Mouse (Mus musculus) layer of hippocampus, postnatal 25 days (tissue): Measurements from ENCODE around the gene Fmnl1. TPM values are rescaled to one million over a fixed set of nuclear protein-coding genes. Genes with fewer than 3 reads are reported as not detected.

Experiments
- DNase-seq, 2 experiments: peaks; one replicate each; pipeline ENCODE4 v3.0.0; 2022; ENCODE audit warnings: mixed read lengths in 2 of 2, low spot score in 1 of 2; ENCODE audit errors: extremely low spot score in 1 of 2
- total RNA-seq, 2 experiments: library from RNA; stranded (reverse); gene quantifications; 2 replicates each; pipeline ENCODE4 v1.2.3; 2021

Fmnl1 gene
- total RNA-seq: 100 to 1,000 TPM; 127 to 147 TPM

DNA sequence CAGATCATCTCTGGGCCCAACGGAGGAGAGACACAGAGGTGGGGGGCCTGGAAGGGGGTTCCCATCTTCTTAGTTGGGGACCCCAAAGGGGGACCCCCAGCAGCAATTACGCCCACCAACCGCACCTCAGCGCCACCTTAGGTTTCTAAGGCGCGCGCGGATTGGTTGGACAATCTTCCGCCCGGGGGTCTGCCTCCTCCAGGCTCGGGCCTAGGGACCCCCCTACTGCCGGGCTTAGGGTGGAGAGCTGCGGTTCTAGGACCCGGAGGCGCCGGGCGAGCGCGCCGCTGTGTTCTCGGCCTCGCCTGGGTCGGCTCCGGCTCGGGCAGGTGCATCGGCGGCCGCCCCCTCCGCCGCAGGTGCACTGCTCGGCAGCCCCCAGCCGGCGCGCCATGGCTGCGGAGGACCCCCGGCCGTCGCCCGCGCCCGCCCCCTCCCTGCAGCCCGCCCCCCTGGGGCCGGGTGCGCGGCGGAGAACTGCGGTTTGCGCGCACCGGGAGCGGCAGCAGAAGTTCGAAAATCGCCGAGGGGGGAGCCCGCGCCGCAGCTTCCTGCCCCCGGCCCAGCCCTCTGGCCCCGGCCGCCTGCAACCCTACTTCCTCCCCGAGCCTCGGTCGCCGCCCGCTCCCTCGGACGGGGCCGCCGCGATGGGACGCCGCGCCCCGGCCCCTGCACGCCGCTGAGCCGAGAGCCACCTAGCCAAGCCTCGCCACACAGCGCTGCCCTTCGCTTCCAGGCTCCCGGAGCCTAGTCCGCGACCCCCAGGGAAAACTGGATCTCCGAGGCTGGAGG is at the start of gene Fmnl1:
Fmnl1 (plus strand) TSS at position 614 of the 792 bp plus-strand sequence.
- peak in 1 of 2 experiments; percentile 44 for DNase-seq

DNA sequence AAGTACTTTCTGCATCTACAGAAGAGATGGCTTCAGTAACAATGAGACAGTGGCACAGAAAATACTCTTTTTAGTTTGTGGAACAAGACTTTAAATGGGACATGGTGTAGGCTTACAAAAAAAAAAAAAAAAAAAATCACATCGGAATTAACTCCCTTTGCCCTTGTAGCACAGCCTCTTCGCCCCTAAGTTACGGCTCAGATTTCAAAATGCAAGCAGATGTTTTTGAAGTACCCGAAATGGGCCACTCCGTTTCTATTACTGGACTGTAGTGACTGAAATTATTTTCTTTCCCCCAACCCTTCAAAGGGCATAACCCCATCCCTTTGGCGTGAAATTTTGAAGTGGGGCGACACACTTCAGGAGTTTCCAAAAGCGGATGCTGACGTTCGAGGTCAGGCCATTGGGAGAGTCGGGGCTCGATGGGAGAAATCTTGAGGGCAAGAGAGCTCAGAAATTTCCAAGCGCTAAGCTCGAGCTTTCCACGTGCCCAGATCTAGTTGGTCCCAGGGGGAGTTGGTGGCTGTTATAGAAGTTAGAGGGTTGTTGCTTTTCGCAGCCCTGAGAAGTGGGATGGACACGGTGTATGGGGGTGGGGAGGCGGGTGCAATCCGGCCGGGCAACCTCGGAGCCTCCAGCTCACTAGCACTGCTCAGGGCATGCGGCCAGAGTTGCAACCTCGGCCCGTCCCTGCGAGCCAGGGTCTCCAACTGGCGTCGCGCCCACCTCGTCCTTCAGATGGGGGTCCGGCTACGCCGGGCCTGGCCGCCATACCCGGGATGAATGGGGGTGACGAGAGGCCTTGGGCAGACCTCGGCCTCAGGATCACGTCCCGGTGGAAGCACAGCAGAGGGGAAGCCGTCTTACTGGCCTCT is 39.0 kb upstream of the Fmnl1 start, which contains the start of gene Hexim2:
Hexim2 (plus strand) TSS at position 729 of the 875 bp plus-strand sequence.
- peak; percentile 55 to 66 for DNase-seq

DNA sequence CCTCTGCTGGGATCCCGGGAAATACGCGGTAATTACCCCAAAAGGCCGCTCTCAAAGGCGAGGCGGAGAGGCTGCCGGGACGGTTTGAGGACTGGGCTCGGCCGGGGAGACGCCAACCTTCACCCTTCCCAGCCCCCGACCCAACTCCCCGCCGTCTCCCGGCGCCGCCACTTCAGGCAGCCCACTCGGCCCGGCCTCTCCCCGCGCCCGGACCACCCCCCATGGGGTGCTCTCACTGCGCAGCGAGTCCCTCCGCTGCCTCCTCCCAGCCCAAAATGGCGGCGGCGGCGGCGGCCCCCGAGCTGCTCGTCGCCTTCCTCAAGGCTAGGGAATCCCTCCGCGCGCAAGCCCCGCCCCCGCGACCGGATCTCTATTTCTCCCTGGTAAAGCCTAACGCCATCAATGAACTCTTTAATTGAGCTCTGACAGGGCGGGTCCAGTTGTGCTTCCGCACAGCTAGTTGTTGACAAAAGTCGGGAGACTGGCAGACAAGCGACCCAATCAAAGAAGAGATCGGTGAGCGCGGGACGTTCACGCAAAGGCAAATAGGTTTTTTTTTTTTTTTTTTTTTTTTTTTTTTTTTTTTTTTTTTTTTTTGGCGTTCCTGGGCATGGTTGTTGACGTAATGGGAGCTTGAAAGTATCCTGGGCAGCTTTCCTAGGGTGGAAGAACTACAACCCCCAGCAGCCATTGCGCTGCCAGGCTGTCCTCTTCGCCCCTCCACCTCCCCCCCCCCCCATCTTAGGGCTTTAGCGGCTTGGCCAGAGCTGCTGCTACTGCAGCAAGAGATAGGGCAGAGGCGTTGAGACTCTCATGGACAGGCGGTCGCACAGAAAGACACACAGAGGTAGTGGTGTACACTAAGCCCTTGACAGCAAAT is 38.1 kb upstream of the Fmnl1 start:
- DNase-seq: peak; percentile 98 to 99

DNA sequence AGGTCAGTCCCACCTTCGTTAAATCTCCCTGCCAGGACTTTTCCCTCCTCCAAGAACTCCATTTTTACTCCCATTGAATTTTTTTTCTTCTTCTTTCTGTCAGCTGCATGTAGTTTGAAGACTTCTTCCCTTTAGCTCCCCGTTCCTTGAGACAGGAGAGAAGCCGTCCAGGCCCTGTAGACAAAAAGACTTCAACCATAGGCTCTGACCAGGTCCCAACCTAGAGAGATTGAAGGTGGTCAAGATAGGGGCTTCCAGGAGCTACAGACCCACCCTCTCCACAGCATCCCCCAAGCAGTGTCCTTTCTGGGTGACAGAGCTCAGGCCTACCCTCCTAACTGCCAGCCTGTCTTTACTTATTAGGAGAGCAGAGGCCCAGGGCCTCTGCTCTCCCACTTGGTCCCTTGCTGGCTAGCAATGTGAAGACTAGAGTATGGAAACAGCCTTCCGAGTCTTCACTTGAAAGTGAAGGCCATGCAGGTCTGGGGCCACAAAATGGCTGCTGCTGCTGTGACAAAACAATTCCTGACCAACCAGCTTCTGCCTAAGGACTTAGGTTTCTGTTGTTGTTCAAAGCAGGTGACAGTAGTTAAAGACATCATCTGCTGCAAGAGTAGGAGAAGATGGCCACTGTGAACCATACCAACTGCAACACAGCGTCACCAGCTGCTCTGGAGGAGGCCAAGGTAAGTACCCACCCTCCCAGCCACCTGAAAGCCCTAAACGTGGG is 37.3 kb upstream of the Fmnl1 start:
- no peak for DNase-seq

DNA sequence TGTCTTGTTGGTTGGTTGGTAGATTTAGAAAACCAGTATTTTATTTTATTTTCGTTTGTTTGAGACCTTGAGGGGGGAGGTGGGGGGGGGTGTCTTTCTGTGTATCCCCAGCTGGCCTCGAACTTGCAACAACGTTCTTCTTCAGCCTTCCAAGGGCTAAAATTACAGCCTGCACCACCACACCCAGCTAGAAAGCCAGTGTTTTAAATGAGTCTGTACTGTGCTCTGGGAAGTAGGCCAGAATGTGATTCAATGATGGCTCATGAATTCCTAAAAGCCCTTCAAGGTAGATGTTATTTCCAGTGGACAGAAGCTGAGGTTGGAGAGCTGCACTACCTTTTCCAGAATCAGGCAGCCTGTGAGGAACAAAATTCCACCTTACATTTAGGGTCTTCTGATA is 36.7 kb upstream of the Fmnl1 start:
- no peak for DNase-seq

DNA sequence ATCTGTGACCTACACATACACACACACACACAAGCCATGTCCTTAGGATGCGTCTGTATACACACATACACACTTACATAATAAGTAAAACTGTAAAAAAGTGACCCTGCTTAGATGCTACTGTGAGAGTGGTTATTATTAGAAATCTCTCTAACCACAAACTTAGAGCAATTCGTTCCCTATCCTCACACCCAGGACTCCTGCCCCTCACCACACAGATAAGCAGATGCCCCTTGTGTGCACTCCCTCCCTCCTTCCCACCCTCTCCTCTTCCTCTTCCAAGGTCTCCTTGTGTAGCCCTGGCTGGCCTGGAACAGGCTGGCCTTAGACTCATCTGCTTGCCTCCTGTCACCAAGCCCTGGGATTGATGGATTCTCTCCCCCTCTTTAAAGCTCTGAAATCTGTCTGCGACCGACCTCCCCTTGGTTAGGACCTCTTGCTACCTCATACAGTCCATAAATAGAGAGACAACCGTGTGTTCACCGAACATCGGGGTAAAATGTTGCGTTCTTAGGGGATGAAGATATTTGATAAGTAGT is 34.8 kb upstream of the Fmnl1 start:
- DNase-seq: no peak

DNA sequence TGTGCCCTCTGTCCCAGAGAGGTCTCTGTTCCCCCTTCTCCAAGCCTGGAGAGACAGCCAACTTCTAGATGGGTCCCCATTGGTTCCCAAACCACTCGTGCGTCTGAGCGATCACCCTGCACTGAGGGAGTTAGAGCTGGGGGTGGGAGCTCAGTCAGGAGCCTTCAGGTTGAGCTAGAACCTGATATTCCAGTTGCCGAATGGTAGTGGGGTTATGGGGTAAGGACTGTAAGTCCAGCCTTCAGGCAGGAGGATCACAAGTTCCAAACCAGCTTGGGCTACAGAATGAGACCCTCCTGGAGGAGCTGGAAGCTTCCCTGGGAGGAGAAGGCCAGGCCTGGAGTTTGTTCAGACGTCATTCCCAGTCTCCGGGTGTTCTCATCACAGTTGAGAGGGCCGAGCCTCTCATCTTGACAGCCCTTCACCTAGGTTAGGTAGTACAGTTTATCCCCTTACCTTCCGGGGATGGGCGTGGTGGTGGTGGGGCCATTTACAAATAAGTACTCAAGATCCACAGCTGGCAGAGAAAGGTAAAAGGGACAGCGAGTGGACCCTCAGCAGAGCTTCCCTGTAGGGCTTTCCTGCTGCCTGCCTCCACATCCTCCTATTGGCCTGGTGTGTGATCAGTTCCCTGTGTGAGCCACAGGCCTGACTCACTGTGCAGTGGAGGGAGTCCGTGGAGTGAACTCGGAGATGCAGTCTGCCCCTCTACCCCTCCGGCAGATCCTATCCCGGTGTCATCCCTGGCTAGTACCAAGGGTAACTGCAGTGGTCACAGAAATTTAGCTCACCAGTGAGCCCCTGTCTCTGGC is 30.8 kb upstream of the Fmnl1 start:
- DNase-seq: no peak

DNA sequence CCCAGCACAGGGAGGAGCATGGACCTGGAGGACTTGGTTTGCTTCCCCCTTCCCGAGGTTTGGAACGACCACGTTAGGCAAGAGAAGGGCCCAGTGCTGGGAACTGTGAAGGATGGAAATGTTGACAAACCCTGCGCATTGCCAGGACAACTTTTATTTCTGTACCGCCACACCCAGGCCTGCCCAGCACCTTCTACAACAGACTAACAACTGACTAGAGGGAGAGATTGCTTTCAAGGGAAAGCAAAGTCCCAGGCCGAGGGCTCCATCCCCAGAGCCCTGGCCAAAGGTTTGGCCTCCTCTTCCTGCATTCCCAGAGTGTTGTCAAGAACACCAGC is 30.2 kb upstream of the Fmnl1 start:
- DNase-seq: no peak

DNA sequence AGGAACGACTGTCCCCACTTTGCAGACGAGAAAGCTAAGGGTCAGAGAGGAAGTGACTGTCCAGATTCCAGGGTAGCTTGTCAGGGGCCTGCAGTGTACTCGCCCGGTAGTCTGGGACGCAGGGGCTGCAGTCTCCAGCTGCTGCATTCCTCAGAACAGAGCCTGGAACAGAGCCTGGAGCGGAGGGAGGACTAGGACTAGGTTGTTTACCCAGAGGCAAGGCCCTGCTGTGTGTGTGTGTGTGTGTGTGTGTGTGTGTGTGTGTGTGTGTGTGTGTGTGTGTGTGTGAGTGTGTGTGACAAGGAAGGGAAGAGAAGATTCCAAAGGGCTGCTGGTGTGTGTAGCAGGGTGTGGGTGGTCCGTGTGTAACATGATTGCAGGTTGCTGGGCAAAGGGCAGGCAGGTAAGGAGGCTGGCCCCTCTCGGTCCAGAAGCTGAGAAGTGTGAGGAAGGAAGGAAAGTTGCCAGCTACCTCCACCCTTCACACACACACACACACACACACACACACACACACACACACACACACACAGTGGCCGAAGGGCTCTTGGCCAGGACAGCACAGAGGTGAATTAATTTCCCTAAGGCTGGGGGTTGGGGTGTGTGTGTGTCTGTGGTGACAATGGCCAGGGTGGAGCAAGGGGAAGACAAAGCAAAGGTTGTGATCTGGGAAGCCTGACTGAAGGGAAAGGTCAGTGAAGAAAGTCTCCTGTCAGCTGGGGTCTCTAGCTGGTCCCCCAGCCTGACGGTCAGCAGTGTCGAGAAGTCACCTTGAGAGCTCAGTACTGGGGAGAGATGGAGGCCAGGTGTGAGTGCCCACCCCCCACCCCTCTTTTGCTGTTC is 29.6 kb upstream of the Fmnl1 start:
- no peak for DNase-seq

DNA sequence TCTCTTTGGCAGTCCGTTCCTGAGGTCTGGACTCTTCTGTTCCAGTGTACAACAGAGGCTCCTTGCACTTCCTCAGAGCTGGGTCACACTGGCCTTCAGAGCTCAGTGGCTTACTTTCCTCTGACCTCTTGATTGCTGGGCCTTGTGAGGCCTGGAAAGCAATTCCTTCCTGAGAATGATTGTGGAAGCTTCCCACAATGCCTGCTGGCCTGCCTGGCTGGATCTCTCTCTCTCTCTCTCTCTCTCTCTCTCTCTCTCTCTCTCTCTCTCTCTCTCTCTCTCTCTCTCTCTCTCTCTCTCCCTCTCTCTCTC is 29.0 kb upstream of the Fmnl1 start:
- DNase-seq: no peak

DNA sequence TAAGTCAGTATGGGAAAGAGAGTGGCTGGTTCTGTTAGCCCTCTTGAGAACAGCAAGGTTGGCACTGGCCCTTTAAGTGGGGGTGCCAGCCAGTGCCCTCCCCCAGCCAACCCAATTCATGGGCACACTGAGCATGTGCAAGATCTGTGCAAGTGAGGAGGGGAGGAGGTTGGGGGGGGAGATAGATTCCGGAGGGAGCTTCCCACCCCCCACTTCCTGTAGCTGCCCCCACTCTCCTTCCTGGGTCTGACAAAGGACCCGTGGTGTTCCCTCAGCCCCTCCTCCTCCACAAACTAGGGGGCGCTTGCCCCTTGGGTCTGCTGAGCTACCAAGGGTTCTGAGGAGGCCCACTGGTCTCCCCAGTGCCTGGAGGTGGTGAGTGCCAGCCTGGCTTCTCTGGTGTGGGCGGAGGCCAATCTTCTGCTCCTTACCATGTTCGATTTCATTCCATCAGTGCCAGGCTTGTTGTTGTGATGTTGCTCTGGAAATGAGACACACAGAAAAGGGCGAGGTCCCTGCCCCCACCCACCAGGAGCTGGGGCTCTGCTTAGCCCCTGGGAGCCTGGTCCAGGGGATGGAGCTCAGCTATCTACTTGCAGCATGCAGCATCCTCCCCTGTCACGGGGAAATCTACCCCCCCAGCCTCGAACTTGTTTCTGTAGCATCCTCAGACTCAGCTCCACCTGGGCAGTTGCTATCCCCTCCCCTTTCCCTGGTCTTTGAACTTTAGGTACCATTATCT is 28.3 kb upstream of the Fmnl1 start:
- DNase-seq: peak; percentile 66

DNA sequence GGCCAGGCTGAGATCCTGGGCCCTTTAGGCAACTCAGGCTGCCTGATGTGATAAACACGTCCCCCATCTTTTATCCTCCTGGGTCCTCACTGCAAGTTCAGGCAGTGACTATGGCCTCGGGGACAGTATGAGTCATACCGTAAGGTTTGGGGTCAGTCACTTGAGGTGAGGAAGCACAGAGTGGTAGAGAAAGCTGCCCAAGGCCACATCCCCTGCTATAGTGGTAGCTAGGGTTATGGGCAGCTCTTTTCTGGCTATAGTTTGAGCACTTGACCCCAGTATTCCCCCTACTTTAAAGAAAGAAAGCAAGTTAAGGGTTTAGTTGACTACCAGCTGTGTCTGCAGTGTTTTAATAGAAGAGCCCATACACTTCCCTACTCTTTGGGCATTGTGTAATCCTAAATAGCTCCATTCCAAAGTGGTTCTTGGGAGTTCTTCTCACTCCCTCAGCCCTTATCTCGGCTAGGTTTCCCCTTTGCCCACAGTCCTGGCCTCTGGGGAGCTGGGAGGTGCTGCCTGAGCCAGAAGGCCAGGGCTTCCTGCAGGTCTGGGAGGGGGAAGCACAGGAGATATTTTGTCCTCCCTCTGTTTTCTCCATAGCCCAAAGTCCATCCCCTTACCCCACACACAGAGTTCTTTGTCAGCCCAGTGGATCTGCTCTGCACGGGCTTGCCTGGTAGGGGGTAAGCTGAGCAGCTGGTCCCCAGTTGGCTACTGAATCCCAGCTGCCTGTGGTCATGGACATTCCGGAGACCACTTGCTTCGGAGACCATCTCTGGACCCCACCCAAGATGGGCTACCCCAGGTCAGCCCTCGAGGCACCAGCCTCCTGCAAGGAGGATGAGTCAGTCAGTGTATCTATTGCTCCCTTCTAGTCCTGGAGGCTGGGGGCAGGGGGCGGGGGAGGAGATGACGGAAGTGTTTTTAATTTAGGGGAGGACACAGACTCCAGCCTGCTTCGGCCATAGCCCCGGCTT is 26.3 kb upstream of the Fmnl1 start:
- DNase-seq: no peak

DNA sequence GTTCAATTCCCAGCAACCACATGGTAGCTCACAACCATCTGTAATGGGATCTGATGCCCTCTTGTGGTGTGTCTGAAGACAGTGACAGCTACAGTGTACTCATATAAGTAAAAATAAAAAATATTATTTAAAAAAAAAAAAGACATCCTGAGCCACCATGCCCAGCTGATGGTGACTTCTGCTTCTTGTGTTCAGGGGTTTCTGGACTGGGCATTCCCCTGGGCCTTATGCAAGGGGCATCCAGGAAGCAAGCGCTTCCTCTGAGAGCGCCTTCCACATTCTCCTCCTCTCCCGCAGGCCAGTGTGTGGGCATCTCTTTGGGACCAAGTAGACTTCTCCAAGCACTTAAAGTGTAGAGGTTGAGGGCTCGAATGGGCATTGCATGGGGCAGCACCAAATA is 24.5 kb upstream of the Fmnl1 start:
- DNase-seq: no peak

DNA sequence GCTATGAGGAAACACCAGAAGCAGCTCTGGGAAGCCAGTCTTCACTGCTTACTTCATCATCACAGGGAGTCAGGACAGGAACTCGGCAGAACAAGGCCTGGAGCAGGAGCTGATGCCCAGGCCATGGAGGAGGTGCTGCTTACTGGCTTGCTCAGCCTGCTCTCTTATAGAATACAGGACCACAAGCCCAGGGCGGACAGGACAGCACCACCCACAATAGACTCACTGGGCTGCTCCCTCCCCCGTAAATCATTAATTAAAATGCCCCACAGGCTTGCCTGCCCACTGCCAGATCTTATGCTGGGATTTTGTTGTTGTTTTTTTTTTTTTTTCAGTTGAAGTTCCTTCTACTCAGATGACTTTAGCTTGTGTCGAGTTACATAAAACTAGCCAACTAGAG is 23.1 kb upstream of the Fmnl1 start:
- DNase-seq: no peak

DNA sequence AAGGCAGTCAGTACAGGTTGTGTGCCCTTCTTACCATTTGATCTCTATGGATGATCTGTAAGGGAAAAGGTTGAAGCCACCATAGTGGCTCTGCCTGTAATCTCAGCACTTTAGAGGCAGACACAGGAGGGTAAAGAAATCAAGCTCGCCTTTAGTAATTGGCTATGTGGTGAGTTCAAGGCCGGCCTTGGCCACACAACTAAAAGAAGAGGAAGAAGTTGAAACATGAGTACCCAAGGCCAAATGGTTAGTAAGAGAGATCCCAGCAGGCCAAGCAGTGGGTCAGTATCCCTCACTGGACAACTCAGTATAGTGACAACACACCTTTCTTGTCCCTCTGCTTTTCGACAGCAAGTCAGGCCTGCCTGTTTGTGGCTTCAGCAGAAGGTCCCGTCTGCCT is 21.1 kb upstream of the Fmnl1 start:
- DNase-seq: no peak
